8 mouse cellular contexts compared by ENCODE assay signal in genomic region chr1:133492291-133492985, GRCm38 (mm10).
DNase-seq lines count a peak whose midpoint lies in the region; ATAC-seq lines count a peak whose summit lies in the region.

No protein-coding gene starts in this region.

- H3K9me3 ChIP-seq in kidney, embryonic 15.5 days (replicated peaks): no peaks in the 10 kb centered on the region
- no peaks in the 10 kb centered on the region for H3K9me3 ChIP-seq in intestine, embryonic 16.5 days (ENCODE audit: control insufficient read depth, low read length)
- H3K9me3 ChIP-seq in limb, embryonic 11.5 days (ENCODE audit: control insufficient read depth, low read length): no peaks in the 10 kb centered on the region
- no peaks in the 10 kb centered on the region for H3K9me3 ChIP-seq in midbrain, embryonic 12.5 days

- H3K4me1 ChIP-seq in kidney, embryonic 15.5 days: peaks cover 29% of the 10 kb centered on the region
- peaks cover 9% of the 10 kb centered on the region for H3K4me1 ChIP-seq in intestine, embryonic 16.5 days (ENCODE audit: control insufficient read depth, insufficient read depth, low read length)
- peaks cover 10% of the 10 kb centered on the region; the same call in 1 of the 2 replicates for H3K4me1 ChIP-seq in limb, embryonic 11.5 days (ENCODE audit: control insufficient read depth, insufficient read depth, low read length)
- peaks cover 27% of the 10 kb centered on the region for H3K4me1 ChIP-seq in midbrain, embryonic 12.5 days

- peak overlapping the region; percentile 93 for H3K27ac ChIP-seq in kidney, embryonic 15.5 days
- H3K27ac ChIP-seq in intestine, embryonic 16.5 days (ENCODE audit: low read length): peak overlapping the region; percentile 50
- peak overlapping the region; percentile 32 for H3K27ac ChIP-seq in limb, embryonic 11.5 days (replicated peaks; ENCODE audit: low read depth, low read length)
- peak overlapping the region; percentile 100 for H3K27ac ChIP-seq in midbrain, embryonic 12.5 days (replicated peaks)

- no peaks in the 10 kb centered on the region for H3K27me3 ChIP-seq in kidney, embryonic 15.5 days
- H3K27me3 ChIP-seq in intestine, embryonic 16.5 days (replicated peaks; ENCODE audit: control insufficient read depth, insufficient read depth, low read length): no peaks in the 10 kb centered on the region
- no peaks in the 10 kb centered on the region for H3K27me3 ChIP-seq in limb, embryonic 11.5 days (ENCODE audit: control insufficient read depth, insufficient read depth, low read length)
- no peaks in the 10 kb centered on the region for H3K27me3 ChIP-seq in midbrain, embryonic 12.5 days

- WGBS in kidney, embryonic 15.5 days: 6% methylated on average over 11 of the region's 11 CpGs
- 17% methylated on average over 11 of the region's 11 CpGs for WGBS in intestine, embryonic 16.5 days
- 11% methylated on average over 11 of the region's 11 CpGs for WGBS in limb, embryonic 11.5 days
- WGBS in midbrain, embryonic 12.5 days: under 1% methylated on average over 11 of the region's 11 CpGs

- peak overlapping the region; percentile 36 for H3K4me3 ChIP-seq in kidney, embryonic 15.5 days (replicated peaks)
- H3K4me3 ChIP-seq in intestine, embryonic 16.5 days (ENCODE audit: low read length): peak overlapping the region; percentile 34
- H3K4me3 ChIP-seq in limb, embryonic 11.5 days (ENCODE audit: low read depth, low read length): peak overlapping the region; percentile 24
- H3K4me3 ChIP-seq in midbrain, embryonic 12.5 days: peak overlapping the region; percentile 32

- no peaks in the 10 kb centered on the region for H3K36me3 ChIP-seq in kidney, embryonic 15.5 days
- no peaks in the 10 kb centered on the region for H3K36me3 ChIP-seq in intestine, embryonic 16.5 days (ENCODE audit: control insufficient read depth, insufficient read depth, low read length)
- no peaks in the 10 kb centered on the region for H3K36me3 ChIP-seq in limb, embryonic 11.5 days (ENCODE audit: control insufficient read depth, insufficient read depth, low read length)
- H3K36me3 ChIP-seq in midbrain, embryonic 12.5 days: no peaks in the 10 kb centered on the region

- peak overlapping the region; percentile 56 for H3K9ac ChIP-seq in kidney, embryonic 15.5 days
- peak overlapping the region; percentile 62 for H3K9ac ChIP-seq in intestine, embryonic 16.5 days (ENCODE audit: low read depth, low read length)
- H3K9ac ChIP-seq in limb, embryonic 11.5 days (ENCODE audit: low read length): peak overlapping the region; percentile 62
- H3K9ac ChIP-seq in midbrain, embryonic 12.5 days (replicated peaks): peak overlapping the region; percentile 58

- peak; percentile 87 for ATAC-seq in kidney, embryonic 15.5 days (replicated peaks; ENCODE audit: low FRiP score)
- ATAC-seq in intestine, embryonic 16.5 days: peak; percentile 51
- ATAC-seq in limb, embryonic 11.5 days (ENCODE audit: insufficient number of reproducible peaks, low FRiP score, low TSS enrichment, low read depth): peak; percentile 41; the same call in 1 of the 2 replicates
- peak; percentile 92 for ATAC-seq in midbrain, embryonic 12.5 days (ENCODE audit: low FRiP score, low read depth)

- no peak for DNase-seq in kidney, adult 18-20 months
- DNase-seq in frontal cortex, postnatal 36 days (ENCODE audit: low spot score in 2 of 2): peak; percentile 17 to 32
- DNase-seq in limb, embryonic 11.5 days (ENCODE audit: low spot score): peak; percentile 39
- peak; percentile 65 for DNase-seq in telencephalon, adult 2 months (ENCODE audit: low read depth, low spot score)
- no peak for DNase-seq in spleen, postnatal 36 days (ENCODE audit: low spot score in 2 of 2)

- H3K4me2 ChIP-seq in kidney, embryonic 15.5 days: peak overlapping the region; percentile 73
- H3K4me2 ChIP-seq in intestine, embryonic 16.5 days (ENCODE audit: low read depth, low read length): peak overlapping the region; percentile 74
- peak overlapping the region; percentile 56 for H3K4me2 ChIP-seq in limb, embryonic 11.5 days (ENCODE audit: low read depth, severe bottlenecking)
- peak overlapping the region; percentile 59 for H3K4me2 ChIP-seq in midbrain, embryonic 12.5 days (replicated peaks)

Comparison
In these comparisons a context has a peak if more than half of its experiments do, and no peak if none do; other contexts are left out.
1. ATAC-seq: peak in every context shown above with its lines; median percentile 92 in midbrain, embryonic 12.5 days; 87 in kidney, embryonic 15.5 days; 51 in intestine, embryonic 16.5 days; 41 in limb, embryonic 11.5 days.
2. H3K27ac ChIP-seq: peak in every context shown above with its lines; median percentile 100 in midbrain, embryonic 12.5 days; 93 in kidney, embryonic 15.5 days; 50 in intestine, embryonic 16.5 days; 32 in limb, embryonic 11.5 days.
3. DNase-seq: peak in frontal cortex, postnatal 36 days (2 of 2), limb, embryonic 11.5 days (single experiment) and telencephalon, adult 2 months (single experiment); none in kidney, adult 18-20 months (single experiment) and spleen, postnatal 36 days (0 of 2).
4. Peak in every context shown above with its lines, with median percentiles within 50 percentile points of each other: H3K4me2 ChIP-seq, H3K4me3 ChIP-seq and H3K9ac ChIP-seq.